Mouse (Mus musculus): ENCODE measurements around the gene Usb1.
A peak's percentile ranks its signal among the peaks of the same experiment; 100 is the strongest.

The Usb1 gene

GRCm38 (mm10) chr8:95335706-95336105 is 3.6 kb downstream of the Usb1 start:
- no peak for DNase-seq (ENCODE audit: low read depth, low spot score)

DNA sequence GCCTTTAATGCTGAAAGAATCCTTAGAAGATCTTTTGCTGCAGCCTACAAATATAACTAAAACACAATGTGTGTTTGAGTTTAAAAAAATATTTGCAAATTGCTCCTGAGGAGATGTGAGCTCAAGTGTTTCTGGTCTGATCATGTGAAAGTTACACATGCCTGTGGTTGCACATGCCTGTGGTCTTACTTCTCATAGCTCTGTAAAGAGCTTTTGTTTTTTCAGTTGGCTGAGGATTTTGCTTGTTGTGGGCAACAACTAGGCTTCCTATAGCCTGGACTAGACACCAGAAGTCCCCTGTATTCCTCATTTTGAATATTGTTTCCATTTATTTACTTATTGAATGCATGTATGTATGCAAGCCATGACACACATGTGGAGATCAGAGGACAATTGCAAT is 4.3 kb downstream of the Usb1 start:
- no peak for DNase-seq (ENCODE audit: low read depth, low spot score)

- DNase-seq (ENCODE audit: low read depth, low spot score) = no peak
Observed at GRCm38 (mm10) chr8:95341721-95342120, 9.6 kb downstream of the Usb1 start.

DNA sequence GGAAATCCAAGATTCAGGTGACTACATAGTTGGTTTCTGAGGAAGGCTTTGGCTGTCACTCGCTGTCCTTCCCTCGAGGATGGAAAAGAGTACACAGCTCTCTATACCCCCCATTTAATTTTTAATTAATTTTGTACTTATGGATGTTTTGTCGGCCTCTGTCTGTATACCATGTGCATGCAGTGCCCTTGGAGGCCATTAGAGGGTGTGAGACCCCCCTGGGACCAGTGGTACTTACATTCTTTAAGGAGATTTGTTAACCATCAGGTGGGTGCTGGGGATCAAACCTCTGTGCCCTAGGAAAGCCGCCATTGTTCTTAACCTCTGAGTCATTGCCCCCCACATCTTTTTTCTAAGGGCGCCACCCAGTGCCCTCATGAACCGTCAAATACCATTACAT is 12.6 kb downstream of the Usb1 start:
- DNase-seq (ENCODE audit: low read depth, low spot score) = no peak

DNA sequence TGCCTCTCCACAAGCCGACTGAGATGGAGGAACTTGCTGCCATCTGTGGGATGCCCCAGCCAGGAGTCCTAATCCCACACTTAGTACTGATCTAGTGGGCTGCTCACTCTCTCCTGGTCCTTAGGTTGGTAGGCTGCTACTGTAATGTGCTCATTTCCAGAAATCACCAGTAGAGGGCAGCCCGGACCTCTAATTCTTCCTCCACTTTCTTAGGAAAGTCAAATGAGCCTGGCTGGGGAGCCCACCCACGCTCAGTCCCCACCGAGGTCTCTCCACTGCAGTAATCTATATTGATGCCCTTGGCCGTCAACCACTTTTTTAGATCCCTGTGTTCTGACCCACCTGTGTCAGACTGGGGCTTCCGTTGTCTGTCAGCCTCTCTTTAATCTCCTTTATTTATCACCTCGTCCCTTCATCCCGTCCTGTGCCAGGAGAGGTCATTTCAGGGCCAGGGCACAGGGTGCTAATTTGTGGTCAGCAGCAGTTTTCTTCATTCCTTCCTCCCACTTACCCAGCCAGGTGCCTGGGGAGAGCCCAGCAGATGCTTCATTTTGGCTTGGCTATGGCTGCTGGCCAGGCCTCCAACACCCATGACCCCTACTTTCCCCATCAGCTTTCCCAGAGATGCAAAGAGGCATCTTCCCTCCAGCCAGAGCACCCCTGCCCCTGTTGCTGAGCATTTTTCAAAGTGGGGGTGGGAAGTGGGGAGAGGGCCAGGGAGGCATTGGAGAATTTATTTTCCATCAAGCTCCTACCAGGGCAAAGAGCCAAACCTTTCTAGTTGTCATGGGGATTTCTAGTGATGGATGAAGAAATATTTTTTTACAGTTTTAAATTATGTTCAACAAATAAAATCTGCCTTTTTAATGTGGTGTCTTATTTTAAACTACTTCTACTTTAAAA is 14.8 kb downstream of the Usb1 start:
- DNase-seq (ENCODE audit: low read depth, low spot score) = no peak

DNA sequence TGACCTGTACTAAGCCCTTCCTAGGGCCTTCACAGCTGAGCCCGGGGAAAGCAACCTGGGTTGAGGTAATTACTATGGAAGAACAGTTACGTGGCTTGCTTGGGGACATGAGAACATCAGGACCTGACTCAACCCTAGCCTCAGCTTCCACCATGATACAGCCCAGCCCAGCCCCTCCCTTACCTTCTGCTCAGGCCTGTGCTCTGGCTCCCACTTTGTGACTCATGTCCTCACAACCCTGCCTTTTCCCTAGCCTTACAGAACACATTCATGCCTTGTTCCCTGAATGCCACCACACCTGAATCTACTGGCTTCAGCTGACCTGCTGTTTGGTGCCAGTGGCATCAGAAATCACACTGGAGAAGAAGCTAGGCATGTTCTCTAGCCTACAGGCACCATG is 16.3 kb downstream of the Usb1 start:
- no peak for DNase-seq (ENCODE audit: low read depth, low spot score)

DNA sequence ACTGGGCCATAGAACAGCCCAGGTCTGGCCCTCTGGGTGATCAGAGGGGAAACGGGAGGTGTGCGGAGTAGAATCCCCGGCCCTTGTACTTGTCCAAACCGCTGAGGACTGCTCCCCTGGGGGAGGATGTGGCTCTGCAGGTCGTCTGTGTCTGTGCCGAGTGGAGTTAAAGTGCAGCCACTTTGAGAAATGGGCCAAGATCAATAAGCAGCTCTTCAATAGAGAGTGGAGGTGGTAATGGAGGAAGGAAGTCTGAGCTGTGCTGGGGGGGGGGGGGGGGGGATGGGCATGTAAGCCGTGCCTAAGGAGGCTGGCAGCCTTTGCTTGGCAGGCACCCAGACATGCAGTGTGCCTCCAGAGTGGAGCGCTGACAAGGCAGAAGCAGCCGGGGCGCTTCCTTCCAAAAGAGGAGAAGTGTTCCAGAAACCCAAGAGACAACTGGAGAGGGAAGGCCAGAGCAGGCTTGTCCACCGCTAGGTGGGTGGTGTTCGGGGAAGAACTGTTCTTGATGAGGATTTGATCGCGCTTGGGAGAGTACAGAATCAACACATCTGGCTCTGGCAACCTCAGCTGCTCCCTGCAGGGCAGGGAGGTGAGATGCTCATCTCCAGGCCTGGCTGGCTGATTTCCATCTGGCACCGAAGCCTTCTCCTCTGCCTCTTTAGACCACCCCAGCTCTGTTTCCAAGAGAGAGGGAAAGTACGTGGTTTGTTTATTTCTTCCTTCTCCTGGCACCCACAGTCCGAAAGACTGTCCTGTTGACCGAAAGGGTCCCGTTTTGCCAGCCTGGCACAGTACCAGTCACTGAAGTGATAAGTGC is 16.9 kb downstream of the Usb1 start:
- no peak for DNase-seq (ENCODE audit: low read depth, low spot score)

- DNase-seq (ENCODE audit: low read depth, low spot score) = no peak
Observed at GRCm38 (mm10) chr8:95351461-95351860, 19.4 kb downstream of the Usb1 start.

- peak; percentile 76 for DNase-seq (ENCODE audit: low read depth, low spot score)
Observed at GRCm38 (mm10) chr8:95352151-95352870, 20.2 kb downstream of the Usb1 start, which contains the start of gene Mmp15. Mmp15 (plus strand) TSS chr8:95352268.

DNA sequence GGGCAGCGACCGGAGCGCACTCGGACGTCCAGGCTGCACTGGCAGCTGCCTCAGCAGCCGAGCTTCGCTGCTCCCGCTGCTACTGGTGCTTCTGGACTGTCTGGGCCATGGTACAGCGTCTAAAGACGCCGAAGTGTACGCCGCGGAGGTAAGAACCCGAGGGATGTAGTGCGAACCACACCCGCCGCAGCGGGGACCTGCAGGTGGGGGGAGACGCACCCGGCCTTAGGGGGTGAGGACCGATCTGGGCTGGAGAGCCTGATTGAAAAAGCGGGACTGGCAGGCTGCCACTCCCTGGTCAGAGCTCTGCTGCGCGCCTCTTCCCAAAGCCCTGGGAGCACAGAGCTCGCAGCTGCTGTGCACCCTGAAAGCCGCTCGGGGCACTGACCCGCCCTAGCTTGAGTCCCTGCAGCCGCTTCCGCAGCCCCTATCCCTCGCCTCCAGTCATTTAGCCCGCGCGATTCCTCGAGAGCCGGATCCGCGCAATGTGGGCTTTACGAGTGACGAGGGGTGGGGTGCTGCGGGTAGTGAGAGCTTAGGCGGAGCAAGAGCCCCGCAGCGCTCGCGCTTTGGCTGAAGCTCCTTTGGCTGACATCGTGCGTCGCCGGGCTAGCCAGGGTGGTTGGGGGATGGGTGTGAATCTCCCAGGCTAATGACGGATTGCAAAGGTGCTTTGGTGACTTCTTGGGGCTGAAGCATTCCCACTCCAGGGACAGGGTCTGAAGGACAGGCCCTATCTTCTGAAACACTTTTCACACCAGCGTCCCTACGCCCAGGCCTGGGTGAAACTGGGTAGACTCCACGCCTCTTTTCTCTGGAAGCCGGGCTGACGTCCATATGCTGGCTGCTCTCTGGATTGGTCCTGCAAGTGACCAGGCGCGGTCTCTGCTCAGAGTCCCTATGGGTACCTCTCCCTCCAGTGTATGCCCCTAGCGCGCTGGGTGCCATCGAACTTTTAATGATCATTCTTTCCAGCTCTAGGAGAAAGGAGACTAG is 21.1 kb downstream of the Usb1 start:
- DNase-seq (ENCODE audit: low read depth, low spot score) = peak; percentile 58

DNA sequence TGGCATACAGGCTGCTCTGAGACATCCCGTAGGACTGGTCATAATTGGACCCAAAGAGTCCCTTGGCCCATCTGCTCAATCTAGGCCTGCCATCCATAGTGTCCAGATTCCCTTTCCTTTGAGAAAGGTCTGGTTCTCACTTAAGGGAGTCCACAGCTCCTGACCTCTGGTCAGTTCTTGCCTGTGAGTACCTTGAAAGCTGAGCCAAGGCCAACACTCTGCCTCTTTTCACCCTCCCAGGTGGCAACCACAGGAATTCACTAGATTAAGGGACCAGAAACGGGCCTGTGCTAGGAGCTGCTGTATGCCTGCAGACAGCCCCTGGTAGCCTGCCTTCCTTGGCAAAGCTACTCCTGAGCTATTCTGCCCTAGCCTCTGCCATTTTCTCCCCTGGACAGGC is 22.5 kb downstream of the Usb1 start:
- DNase-seq (ENCODE audit: low read depth, low spot score) = no peak

GRCm38 (mm10) chr8:95358550-95359411 is 26.7 kb downstream of the Usb1 start:
- DNase-seq (ENCODE audit: low read depth, low spot score) = no peak

GRCm38 (mm10) chr8:95360181-95361015 is 28.3 kb downstream of the Usb1 start:
- no peak for DNase-seq (ENCODE audit: low read depth, low spot score)

DNA sequence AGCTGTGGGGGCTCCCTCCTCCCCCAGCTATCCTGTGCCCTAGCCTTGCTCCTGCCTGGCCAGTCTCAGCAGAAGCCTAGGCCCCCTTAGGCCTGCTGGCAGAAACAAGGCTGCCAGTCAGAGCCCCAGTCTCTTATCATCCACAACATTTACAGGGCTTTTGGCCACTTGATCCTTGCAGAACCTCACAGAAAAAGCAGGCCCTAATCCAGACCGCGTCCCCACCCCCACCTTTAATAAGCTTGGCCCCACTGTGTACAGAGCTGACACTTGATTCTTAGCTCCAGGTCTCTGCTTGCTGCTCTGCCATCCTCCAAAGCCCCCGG is 28.9 kb downstream of the Usb1 start:
- DNase-seq (ENCODE audit: low read depth, low spot score) = no peak

DNA sequence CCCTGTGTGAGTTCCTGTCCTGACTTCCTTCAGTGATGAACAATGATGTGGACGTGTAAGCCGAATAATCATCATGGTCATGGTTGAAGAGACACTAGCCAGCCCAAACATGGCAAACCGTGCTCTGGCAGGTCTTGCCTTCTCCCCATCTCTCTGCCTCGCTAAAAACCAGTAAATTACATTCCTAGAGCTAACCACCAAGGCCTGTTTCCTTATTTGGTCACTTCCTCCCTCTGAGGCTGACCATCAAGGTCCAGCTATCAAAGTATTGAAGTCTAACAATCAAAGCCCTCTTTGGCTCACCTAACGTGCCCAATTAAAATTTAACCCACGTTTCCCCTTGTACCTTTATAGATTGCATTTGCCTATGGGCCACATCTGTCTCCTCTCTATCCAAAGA is 30.2 kb downstream of the Usb1 start:
- no peak for DNase-seq (ENCODE audit: low read depth, low spot score)

- DNase-seq (ENCODE audit: low read depth, low spot score) = no peak
Observed at GRCm38 (mm10) chr8:95363849-95364248, 31.8 kb downstream of the Usb1 start.

DNA sequence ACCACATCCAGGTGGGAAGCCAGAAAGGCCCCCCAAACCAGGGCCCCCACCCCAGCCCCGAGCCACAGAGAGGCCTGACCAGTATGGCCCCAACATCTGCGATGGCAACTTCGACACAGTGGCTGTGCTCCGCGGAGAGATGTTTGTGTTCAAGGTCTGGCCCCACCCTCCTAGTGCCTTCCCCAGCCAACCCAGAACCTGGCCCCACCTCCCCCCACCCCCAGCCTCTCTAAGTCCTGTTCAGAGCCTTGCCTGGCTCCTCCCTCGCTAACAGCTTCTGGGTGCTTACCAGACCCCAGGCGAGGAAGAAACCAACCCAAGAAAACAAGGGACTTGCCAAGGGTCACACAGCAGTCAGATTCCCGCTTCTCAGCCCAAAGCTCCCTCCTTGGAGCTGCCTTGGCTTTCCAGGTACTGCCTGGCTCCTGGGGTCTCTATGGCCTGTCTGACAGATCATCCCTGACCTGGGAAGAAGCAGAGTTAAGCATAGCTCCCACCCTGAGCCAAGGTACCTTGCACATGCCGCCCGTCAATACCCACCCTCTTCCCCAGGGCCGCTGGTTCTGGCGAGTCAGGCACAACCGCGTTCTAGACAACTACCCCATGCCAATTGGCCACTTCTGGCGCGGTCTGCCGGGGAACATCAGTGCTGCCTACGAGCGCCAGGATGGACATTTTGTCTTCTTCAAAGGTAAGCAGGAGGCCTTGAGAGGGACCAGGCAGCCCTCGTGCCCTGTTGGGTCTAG is 37.7 kb downstream of the Usb1 start:
- DNase-seq (ENCODE audit: low read depth, low spot score) = peak; percentile 59

GRCm38 (mm10) chr8:95373389-95374002 is 41.4 kb downstream of the Usb1 start:
- no peak for DNase-seq (ENCODE audit: low read depth, low spot score)

All from WW6 (cell line).